Mouse (Mus musculus): ENCODE measurements around the gene Hoxa6.

The Hoxa6 gene

GRCm38 (mm10) chr6:52226569-52227257 is 18.2 kb upstream of the Hoxa6 start:
- DNase-seq: no peak

- DNase-seq: peak; percentile 7
Measured at GRCm38 (mm10) chr6:52225612-52226568, 17.4 kb upstream of the Hoxa6 start.

- DNase-seq: no peak
Measured at GRCm38 (mm10) chr6:52224895-52225611, 16.5 kb upstream of the Hoxa6 start.

- DNase-seq: no peak
Measured at GRCm38 (mm10) chr6:52223939-52224760, 15.6 kb upstream of the Hoxa6 start.

- DNase-seq: no peak
Measured at GRCm38 (mm10) chr6:52222729-52223128, 14.2 kb upstream of the Hoxa6 start.

GRCm38 (mm10) chr6:52221993-52222685 is 13.6 kb upstream of the Hoxa6 start:
- no peak for DNase-seq

- peak; percentile 84 for DNase-seq
Measured at GRCm38 (mm10) chr6:52221337-52221992, 12.9 kb upstream of the Hoxa6 start, which contains the start of gene Hoxa7. Gene Hoxa7 (minus strand): TSS chr6:52221854.

GRCm38 (mm10) chr6:52220865-52221310 is 12.4 kb upstream of the Hoxa6 start:
- DNase-seq: no peak

GRCm38 (mm10) chr6:52220003-52220864 is 11.7 kb upstream of the Hoxa6 start:
- DNase-seq: peak; percentile 25

GRCm38 (mm10) chr6:52219234-52219942 is 10.9 kb upstream of the Hoxa6 start:
- no peak for DNase-seq

GRCm38 (mm10) chr6:52218643-52219215 is 10.2 kb upstream of the Hoxa6 start:
- DNase-seq: no peak

GRCm38 (mm10) chr6:52217895-52218642 is 9.5 kb upstream of the Hoxa6 start:
- no peak for DNase-seq

GRCm38 (mm10) chr6:52217459-52217768 is 8.9 kb upstream of the Hoxa6 start:
- DNase-seq: peak; percentile 76

- DNase-seq: no peak
Measured at GRCm38 (mm10) chr6:52216691-52217458, 8.4 kb upstream of the Hoxa6 start.

- DNase-seq: no peak
Measured at GRCm38 (mm10) chr6:52215771-52216535, 7.4 kb upstream of the Hoxa6 start.

GRCm38 (mm10) chr6:52215070-52215469 is 6.5 kb upstream of the Hoxa6 start:
- DNase-seq: no peak

- DNase-seq: no peak
Measured at GRCm38 (mm10) chr6:52214271-52214670, 5.7 kb upstream of the Hoxa6 start.

Measured in thymus, postnatal 25 days (tissue).